Mouse (Mus musculus): Measurements from ENCODE around the gene Apoo.
"Not testable (repeated sequence)": the region's sequence is repeated elsewhere in the genome, so short reads cannot be mapped to it uniquely, and the experiment has no call there.

Gene Apoo

DNA sequence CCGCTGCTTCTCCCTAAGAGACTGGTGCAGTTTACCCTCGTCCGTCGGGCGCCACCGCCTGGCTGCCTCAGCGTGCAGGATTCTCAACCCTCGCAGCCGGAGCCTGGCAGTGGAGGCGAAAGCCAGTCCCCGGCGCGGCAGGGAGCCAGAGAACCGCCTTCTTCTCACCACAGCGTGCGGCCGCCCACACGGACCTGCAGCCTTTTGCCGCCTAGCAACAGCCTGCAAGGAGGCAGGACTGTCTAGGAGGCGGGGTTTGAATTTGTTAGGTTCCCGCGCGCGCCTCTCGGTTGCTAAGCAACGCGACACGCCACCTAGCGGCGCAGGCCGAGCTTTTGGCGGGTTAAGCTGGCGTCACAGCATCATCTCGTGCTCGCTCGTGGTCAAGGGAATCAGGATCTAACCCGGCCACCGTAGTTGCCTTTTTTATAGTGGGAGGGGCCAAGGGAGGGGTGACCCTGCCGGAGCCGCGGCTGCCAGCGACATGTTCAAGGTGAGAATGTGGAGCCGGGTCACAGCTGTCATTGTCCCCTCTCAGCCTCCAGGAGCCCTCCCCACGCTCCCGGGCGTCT is at the start of gene Apoo, which contains the start of gene Fam90a1b:
TSS of gene Apoo (plus strand) at position 448 of the 572 bp plus-strand sequence.
TSS of gene Fam90a1b (minus strand) at position 108 of the 572 bp plus-strand sequence.
- DNase-seq (ENCODE audit: low spot score) = peak; percentile 95

DNA sequence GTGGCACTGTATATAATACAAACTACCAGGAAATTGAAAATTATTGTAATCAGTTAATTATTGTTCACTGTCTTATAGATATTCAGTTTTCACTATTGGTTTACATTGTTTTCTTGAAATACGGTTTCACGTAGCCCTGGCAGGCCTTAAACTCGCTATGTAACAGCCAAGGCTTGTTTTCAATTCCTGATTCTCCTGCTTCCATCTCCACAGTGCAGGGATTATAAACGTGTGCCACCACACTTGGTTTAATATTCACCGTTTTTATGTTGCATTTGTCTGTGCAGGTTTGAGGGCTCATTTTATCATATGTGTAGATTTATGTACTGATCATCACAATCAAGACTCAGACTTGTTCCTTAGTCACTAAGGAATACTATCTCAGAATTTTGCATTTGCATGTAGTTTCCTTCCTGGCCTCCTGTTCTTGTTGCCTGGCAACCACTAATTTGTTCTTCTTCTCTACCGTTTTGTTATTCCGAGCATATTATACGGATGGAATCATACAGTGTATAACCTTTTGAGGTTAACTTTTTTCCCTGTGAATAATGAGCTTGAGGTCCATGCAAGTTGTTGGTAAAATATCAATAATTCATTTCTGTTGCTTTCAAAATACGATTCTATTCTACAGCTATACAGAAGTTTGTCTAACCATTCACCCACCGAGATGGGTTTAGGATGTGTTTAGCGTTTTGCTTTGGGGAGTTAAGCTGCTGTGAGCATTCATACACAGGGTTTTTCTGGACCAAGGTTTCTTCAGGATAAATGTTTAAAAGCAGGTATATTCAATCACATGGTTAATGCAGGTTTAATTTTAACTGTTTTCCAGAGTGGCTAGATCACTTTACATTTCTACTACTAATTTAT is 45.6 kb upstream of the Apoo start:
- DNase-seq (ENCODE audit: low spot score) = no peak

DNA sequence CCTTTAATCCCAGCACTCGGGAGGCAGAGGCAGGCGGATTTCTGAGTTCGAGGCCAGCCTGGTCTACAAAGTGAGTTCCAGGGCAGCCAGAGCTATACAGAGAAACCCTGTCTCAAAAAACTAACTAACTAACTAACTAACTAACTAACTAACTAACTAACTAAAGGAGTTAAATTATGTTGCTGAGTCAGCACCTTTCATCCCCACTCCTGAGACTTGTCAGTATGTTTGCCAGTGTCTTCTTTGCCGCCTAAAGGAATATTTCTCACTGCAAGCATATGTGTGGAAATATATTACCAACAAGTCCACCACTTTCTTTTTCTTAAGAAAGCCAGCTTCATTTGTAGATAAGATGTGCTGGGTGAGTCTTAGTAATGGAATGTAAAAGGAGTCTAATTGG is 23.3 kb upstream of the Apoo start:
- not testable (repeated sequence) for DNase-seq (ENCODE audit: low spot score)

GRCm38 (mm10) chrX:94365381-94365925 is 1.5 kb upstream of the Apoo start:
- no peak for DNase-seq (ENCODE audit: low spot score)

DNA sequence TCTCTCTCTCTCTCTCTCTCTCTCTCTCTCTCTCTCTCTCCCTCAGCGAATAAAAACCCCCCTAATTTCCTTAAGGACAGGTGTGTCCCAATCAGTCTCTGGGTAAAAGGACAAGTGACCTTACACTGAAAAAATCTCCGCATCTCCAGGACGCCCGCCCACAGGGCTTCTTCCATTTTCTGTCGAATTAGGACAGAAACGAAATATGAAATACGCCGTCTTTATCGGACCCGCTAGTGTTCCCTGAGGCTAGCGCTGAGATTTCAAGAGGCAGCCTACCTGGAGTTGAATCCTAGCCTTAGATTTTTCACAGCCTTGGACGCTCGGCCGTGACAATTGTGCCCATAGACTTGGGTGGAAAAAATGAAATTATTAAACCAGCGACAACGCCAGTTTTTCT is 888 bp upstream of the Apoo start:
- DNase-seq (ENCODE audit: low spot score) = no peak

- DNase-seq (ENCODE audit: low spot score) = no peak
These were observed 331 bp downstream of the Apoo start for GRCm38 (mm10) chrX:94367248-94367647.

- DNase-seq (ENCODE audit: low spot score) = no peak
These were observed 11.8 kb downstream of the Apoo start for GRCm38 (mm10) chrX:94378734-94379133.

GRCm38 (mm10) chrX:94408975-94409374 is 42.1 kb downstream of the Apoo start:
- DNase-seq (ENCODE audit: low spot score) = no peak

GRCm38 (mm10) chrX:94420210-94420609 is 53.3 kb downstream of the Apoo start:
- DNase-seq (ENCODE audit: low spot score) = no peak

- peak; percentile 40 for DNase-seq (ENCODE audit: low spot score)
These were observed 64.8 kb downstream of the Apoo start for GRCm38 (mm10) chrX:94431548-94432375.

DNA sequence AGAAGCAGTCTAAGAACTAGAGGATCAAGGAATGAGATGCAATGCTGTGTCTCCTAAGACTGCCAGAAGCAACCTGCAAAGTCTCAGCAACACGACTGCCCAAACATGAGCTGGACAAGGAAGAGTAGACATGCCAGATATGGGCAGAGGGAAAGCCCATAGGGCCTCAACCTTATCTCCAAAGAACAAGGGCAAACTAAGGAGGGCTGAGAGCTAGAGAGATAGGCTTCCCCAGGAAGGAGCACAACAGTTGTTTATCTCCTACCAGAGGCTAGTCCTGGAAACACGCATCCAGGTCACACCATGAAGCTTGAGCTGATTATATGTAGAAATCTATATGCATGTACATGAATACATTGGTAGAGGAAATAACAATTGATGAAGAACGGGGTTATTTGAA is 78.5 kb downstream of the Apoo start:
- not testable (repeated sequence) for DNase-seq (ENCODE audit: low spot score)

GRCm38 (mm10) chrX:94446021-94446420 is 79.1 kb downstream of the Apoo start:
- not testable (repeated sequence) for DNase-seq (ENCODE audit: low spot score)

DNA sequence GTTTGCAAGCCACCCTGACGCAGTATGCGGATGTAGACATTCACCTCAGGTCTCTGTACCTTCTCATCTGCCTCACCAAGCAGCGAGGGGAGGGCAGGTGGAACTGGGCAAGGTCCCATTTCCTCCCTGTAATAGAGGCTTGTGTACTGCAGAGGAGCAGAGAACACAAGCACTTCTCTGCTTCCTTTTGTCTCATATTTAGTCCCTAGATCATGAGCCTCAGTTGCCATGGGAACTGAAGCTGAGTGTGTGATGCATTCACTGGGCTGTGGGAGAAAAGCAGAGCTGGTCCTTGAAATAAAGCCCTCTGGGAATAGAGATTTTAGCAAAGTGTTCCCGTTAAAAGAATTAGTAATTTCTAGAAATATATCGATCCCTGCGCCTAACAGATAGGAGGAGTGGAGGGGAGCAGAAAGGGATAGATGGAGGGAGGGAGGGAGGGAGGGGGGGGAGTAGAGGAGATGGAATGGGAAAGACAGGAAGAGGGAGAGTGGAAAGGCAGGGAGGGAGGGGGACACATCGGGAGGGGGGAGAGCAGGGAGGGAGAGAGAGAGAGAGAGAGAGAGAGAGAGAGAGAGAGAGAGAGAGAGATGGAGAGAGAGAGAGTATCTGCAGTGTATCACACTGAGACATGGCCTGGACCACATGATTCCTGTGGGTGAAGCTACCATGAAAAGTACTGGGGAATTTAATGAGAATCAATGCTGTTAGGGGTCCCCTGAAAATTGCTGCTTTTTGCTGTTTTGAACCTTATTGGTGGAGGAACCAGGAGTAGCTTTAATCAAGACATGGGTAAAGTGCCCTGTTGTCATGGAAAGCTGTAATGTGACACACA is 83.3 kb downstream of the Apoo start:
- DNase-seq (ENCODE audit: low spot score) = not testable (repeated sequence)

GRCm38 (mm10) chrX:94459346-94459745 is 92.4 kb downstream of the Apoo start:
- DNase-seq (ENCODE audit: low spot score) = no peak

- not testable (repeated sequence) for DNase-seq (ENCODE audit: low spot score)
These were observed 94.6 kb downstream of the Apoo start for GRCm38 (mm10) chrX:94461513-94461912.

DNA sequence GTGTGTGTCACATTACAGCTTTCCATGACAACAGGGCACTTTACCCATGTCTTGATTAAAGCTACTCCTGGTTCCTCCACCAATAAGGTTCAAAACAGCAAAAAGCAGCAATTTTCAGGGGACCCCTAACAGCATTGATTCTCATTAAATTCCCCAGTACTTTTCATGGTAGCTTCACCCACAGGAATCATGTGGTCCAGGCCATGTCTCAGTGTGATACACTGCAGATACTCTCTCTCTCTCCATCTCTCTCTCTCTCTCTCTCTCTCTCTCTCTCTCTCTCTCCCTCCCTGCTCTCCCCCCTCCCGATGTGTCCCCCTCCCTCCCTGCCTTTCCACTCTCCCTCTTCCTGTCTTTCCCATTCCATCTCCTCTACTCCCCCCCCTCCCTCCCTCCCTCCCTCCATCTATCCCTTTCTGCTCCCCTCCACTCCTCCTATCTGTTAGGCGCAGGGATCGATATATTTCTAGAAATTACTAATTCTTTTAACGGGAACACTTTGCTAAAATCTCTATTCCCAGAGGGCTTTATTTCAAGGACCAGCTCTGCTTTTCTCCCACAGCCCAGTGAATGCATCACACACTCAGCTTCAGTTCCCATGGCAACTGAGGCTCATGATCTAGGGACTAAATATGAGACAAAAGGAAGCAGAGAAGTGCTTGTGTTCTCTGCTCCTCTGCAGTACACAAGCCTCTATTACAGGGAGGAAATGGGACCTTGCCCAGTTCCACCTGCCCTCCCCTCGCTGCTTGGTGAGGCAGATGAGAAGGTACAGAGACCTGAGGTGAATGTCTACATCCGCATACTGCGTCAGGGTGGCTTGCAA is 95.9 kb downstream of the Apoo start:
- not testable (repeated sequence) for DNase-seq (ENCODE audit: low spot score)

Measured in MN1 (cell line).